Mouse (Mus musculus) activated CD4-positive, CD25-positive, alpha-beta regulatory T cell, adult 4 months (primary cell): ENCODE results near the gene Lin52. TPM values are rescaled to one million over a fixed set of nuclear protein-coding genes. Genes with fewer than 3 reads are reported as not detected.

Source experiments
- polyA plus RNA-seq, 2 experiments: library from polyadenylated mRNA; unstranded; fragments of 100-300 nt; shearing (Covaris generic); gene quantifications; one replicate each; pipeline ENCODE4 v1.2.1; 2017

Lin52 gene
- polyA plus RNA-seq, 2 experiments from 2014 or later, result 20.8 to 23.2 TPM

Other genes with a start within 250 kb of the Lin52 start
- gene Elmsan1, start 232.5 kb upstream of the Lin52 start, polyA plus RNA-seq, result 1 to 10 TPM; 6.8 to 7.1 TPM
- 10 to 100 TPM; 41.0 to 42.5 TPM for gene Ptgr2, start 166.2 kb upstream of the Lin52 start, polyA plus RNA-seq
- gene Zfp410, start 134.6 kb upstream of the Lin52 start, polyA plus RNA-seq, result 10 to 100 TPM; 41.1 to 54.8 TPM
- 10 to 100 TPM; 20.4 to 31.5 TPM for gene Coq6, start 89.8 kb upstream of the Lin52 start, polyA plus RNA-seq
- under 1 TPM; 0.25 to 0.95 TPM for gene Fam161b, start 89.6 kb upstream of the Lin52 start, polyA plus RNA-seq
- gene Entpd5, start 42.4 kb upstream of the Lin52 start, polyA plus RNA-seq, result 10 to 100 TPM; 21.1 to 26.9 TPM
- under 1 TPM in 1 of 2 experiments, not detected in 1; 0.91 TPM for gene Bbof1, start 42.4 kb upstream of the Lin52 start, polyA plus RNA-seq
- 10 to 100 TPM; 35.6 to 36.6 TPM for gene Rnf113a2, start 34.2 kb upstream of the Lin52 start, polyA plus RNA-seq
- gene Aldh6a1, start 418 bp upstream of the Lin52 start, polyA plus RNA-seq, result 10 to 100 TPM in 1 of 2 experiments, 1 to 10 TPM in 1; 7.3 to 10.9 TPM
- gene Vsx2, start 118.3 kb downstream of the Lin52 start, polyA plus RNA-seq, result not detected
- 10 to 100 TPM in 1 of 2 experiments, 1 to 10 TPM in 1; 7.8 to 10.3 TPM for gene Abcd4, start 166.0 kb downstream of the Lin52 start, polyA plus RNA-seq
- not detected for gene Vrtn, start 189.6 kb downstream of the Lin52 start, polyA plus RNA-seq
- gene Syndig1l, start 247.4 kb downstream of the Lin52 start, polyA plus RNA-seq, result not detected